Mouse (Mus musculus) liver, embryonic 12.5 days (tissue): ENCODE data around the gene Alkbh4. TPM values are rescaled to one million over a fixed set of nuclear protein-coding genes. Genes with fewer than 3 reads are reported as not detected.

Experiments used
- ATAC-seq: fragments of 200-750 bp; cut with Nextera tagmentation; 2 replicates; pipeline ENCODE4 v1.8.0; 2017; ENCODE audit warnings: moderate number of reproducible peaks, mild to moderate bottlenecking, moderate library complexity
- H3K27ac ChIP-seq: fragments of 300-500 bp; sonication (generic); 2 replicates; pipeline ENCODE4 v1.5.1; 2016; ENCODE audit warnings: mild to moderate bottlenecking
- H3K27me3 ChIP-seq: fragments of 300-500 bp; sonication (generic); replicated peaks from 2 replicates; pipeline ENCODE4 v1.6.1; 2016; ENCODE audit warnings: mild to moderate bottlenecking, moderate library complexity
- H3K36me3 ChIP-seq: fragments of 300-500 bp; sonication (generic); 2 replicates; pipeline ENCODE4 v1.6.1; 2016; ENCODE audit warnings: mild to moderate bottlenecking, moderate library complexity
- H3K4me1 ChIP-seq: fragments of 300-500 bp; sonication (generic); 2 replicates; pipeline ENCODE4 v1.6.1; 2016
- H3K4me2 ChIP-seq: fragments of 300-500 bp; sonication (generic); 2 replicates; pipeline ENCODE4 v1.6.1; 2016; ENCODE audit warnings: mild to moderate bottlenecking, moderate library complexity
- H3K4me3 ChIP-seq: fragments of 300-500 bp; sonication (generic); 2 replicates; pipeline ENCODE4 v1.5.1; 2016; ENCODE audit warnings: mild to moderate bottlenecking, moderate library complexity
- H3K9ac ChIP-seq: fragments of 300-500 bp; sonication (generic); 2 replicates; pipeline ENCODE4 v1.6.1; 2016; ENCODE audit warnings: mild to moderate bottlenecking, moderate library complexity
- H3K9me3 ChIP-seq: fragments of 300-500 bp; sonication (generic); replicated peaks from 2 replicates; pipeline ENCODE4 v1.6.1; 2016; ENCODE audit warnings: mild to moderate bottlenecking, moderate library complexity
- WGBS: fragments of 180-500 bp; shearing (Covaris S2); methylation state at CpG from one replicate; pipeline ENCODE4 v1.1.7; 2016; ENCODE audit not compliant: insufficient replicate concordance; 5-methylcytosine and 5-hydroxymethylcytosine counted together
- microRNA-seq: library from miRNA; unstranded; fragments of <30 nt; microRNA quantifications from one replicate; pipeline ENCODE4, GENCODE M21; 2017
- polyA plus RNA-seq: library from polyadenylated mRNA; unstranded; fragments of >200 nt; fragmentation: Nextera tagmentation; extraction: Ambion mirVana; gene quantifications from 2 replicates; pipeline ENCODE4 v1.2.1, GENCODE M21; 2016

Alkbh4 gene
- polyA plus RNA-seq, 1 experiment from 2014 or later: 18.8 TPM

DNA sequence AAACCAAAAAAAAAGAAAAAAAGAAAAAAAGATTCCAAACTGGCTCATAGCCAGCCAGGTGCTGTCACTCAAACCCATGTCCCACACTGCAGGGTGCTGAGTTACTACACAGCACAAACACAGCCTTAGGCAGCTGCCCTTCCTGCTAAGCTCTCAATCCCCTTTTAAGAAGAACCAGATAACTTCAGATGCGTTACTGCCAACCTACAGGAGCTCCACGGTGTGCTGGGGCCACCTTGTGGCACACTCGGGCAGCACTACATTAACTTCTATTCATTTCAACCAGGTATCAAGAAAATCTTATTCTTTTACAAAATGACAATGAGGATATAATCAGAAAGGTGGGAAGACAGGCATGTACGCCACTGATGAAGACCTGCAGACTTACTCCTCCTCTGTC, 50.8 kb downstream of the Alkbh4 start:
- Histone ChIP-seq H3K36me3 (peaks cover 95% of the 10 kb centered on the region), H3K27me3 (no peaks in the 10 kb centered on the region), H3K27ac (no peak overlapping the region), H3K4me3 (no peak overlapping the region), H3K4me1 (peaks cover 15% of the 10 kb centered on the region), H3K9ac (no peak overlapping the region), H3K4me2 (no peak overlapping the region), H3K9me3 (no peaks in the 10 kb centered on the region)
- WGBS: 32% methylated on average over 4 of the region's 4 CpGs
- ATAC-seq: no peak

Small RNA genes within 50 kb of the gene (microRNA-seq; reads per million reads assigned to microRNA genes)
- not detected for gene Mir7035

Other genes starting within 250 kb of the Alkbh4 start
- 7.4 TPM in 2 replicates for gene Hspb1, start 248.2 kb upstream of the Alkbh4 start, polyA plus RNA-seq
- 121 and 128 TPM in 2 replicates for gene Ywhag, start 201.5 kb upstream of the Alkbh4 start, polyA plus RNA-seq
- 2.0 TPM in 2 replicates for gene Ssc4d, start 161.6 kb upstream of the Alkbh4 start, polyA plus RNA-seq
- gene Zp3, start 156.0 kb upstream of the Alkbh4 start, polyA plus RNA-seq: not detected in 2 replicates
- 11.3 and 12.5 TPM in 2 replicates for gene Dtx2, start 141.3 kb upstream of the Alkbh4 start, polyA plus RNA-seq
- 6.9 TPM in 2 replicates for gene Upk3b, start 97.7 kb upstream of the Alkbh4 start, polyA plus RNA-seq
- 0.13 and 0.14 TPM in 2 replicates for gene Upk3bl, start 81.7 kb upstream of the Alkbh4 start, polyA plus RNA-seq
- gene Rasa4, start 52.2 kb upstream of the Alkbh4 start, polyA plus RNA-seq: 1.5 and 1.6 TPM in 2 replicates
- gene Polr2j, start 19.5 kb upstream of the Alkbh4 start, polyA plus RNA-seq: 186 and 191 TPM in 2 replicates
- 53.4 and 54.5 TPM in 2 replicates for gene Lrwd1, start 72 bp upstream of the Alkbh4 start, polyA plus RNA-seq
- gene Orai2, start 34.6 kb downstream of the Alkbh4 start, polyA plus RNA-seq: 4.4 and 6.7 TPM in 2 replicates
- 36.3 and 41.3 TPM in 2 replicates for gene Prkrip1, start 62.8 kb downstream of the Alkbh4 start, polyA plus RNA-seq
- 2.6 and 3.1 TPM in 2 replicates for gene Sh2b2, start 110.4 kb downstream of the Alkbh4 start, polyA plus RNA-seq